Mouse (Mus musculus) liver, postnatal 0 days (tissue): ENCODE data around the gene Bbof1. TPM values are rescaled to one million over a fixed set of nuclear protein-coding genes. Genes with fewer than 3 reads are reported as not detected.

Source experiments
- ATAC-seq: fragments of 200-750 bp; cut with Nextera tagmentation; 2 replicates; pipeline ENCODE4 v1.8.0; 2017; ENCODE audit warnings: mild to moderate bottlenecking, moderate library complexity
- DNase-seq: peaks from one replicate; pipeline ENCODE4 v3.0.0-alpha.2; 2016
- H3K27ac ChIP-seq: fragments of 300-500 bp; sonication (generic); 2 replicates; pipeline ENCODE4 v1.5.1; 2014; ENCODE audit warnings: antibody characterized with exemption, moderate library complexity, mild to moderate bottlenecking, low read depth
- H3K27me3 ChIP-seq: fragments of 300-500 bp; sonication (generic); 2 replicates; pipeline ENCODE4 v1.6.1; 2014; ENCODE audit warnings: low read length, control low read depth, mixed read lengths; ENCODE audit not compliant: insufficient read depth
- H3K36me3 ChIP-seq: fragments of 300-500 bp; sonication (generic); replicated peaks from 2 replicates; pipeline ENCODE4 v1.6.1; 2014; ENCODE audit warnings: mild to moderate bottlenecking, control low read depth, low read length, moderate library complexity, mixed read lengths; ENCODE audit not compliant: insufficient read depth
- H3K4me1 ChIP-seq: fragments of 300-500 bp; sonication (generic); 2 replicates; pipeline ENCODE4 v1.6.1; 2014; ENCODE audit warnings: antibody characterized with exemption, mild to moderate bottlenecking, control low read depth; ENCODE audit not compliant: insufficient read depth
- H3K4me2 ChIP-seq: fragments of 300-500 bp; sonication (generic); 2 replicates; pipeline ENCODE4 v1.6.1; 2014; ENCODE audit warnings: low read depth, mild to moderate bottlenecking, low read length, moderate library complexity, mixed read lengths
- H3K4me3 ChIP-seq: fragments of 300-500 bp; sonication (generic); 2 replicates; pipeline ENCODE4 v1.5.1; 2014; ENCODE audit warnings: low read depth, low read length
- H3K9ac ChIP-seq: fragments of 300-500 bp; sonication (generic); replicated peaks from 2 replicates; pipeline ENCODE4 v1.6.1; 2014; ENCODE audit warnings: mild to moderate bottlenecking, moderate library complexity
- H3K9me3 ChIP-seq: fragments of 300-500 bp; sonication (generic); 2 replicates; pipeline ENCODE4 v1.6.1; 2016; ENCODE audit warnings: mild to moderate bottlenecking, control low read depth, low read length, mixed read lengths
- CTCF ChIP-seq: sonication (generic); IDR thresholded peaks from 2 replicates; pipeline ENCODE4 v1.5.1; 2016; ENCODE audit warnings: antibody characterized with exemption, low read depth
- EP300 ChIP-seq: IDR thresholded peaks from 2 replicates; pipeline ENCODE4 v1.6.1; 2016; ENCODE audit warnings: antibody characterized with exemption, low read depth, mild to moderate bottlenecking
- WGBS: fragments of 180-500 bp; shearing (Covaris S2); extraction: QIAGEN DNeasy Blood & Tissue Kit; methylation state at CpG from one replicate; pipeline ENCODE4 v1.1.7; 2014; ENCODE audit not compliant: insufficient replicate concordance; 5-methylcytosine and 5-hydroxymethylcytosine counted together
- polyA plus RNA-seq: library from polyadenylated mRNA; unstranded; fragments of >200 nt; fragmentation: Nextera tagmentation; extraction: Ambion mirVana; gene quantifications from 2 replicates; pipeline ENCODE4 v1.2.1, GENCODE M21; 2015

Gene Bbof1
- polyA plus RNA-seq, 1 experiment from 2014 or later = 0.34 TPM

- H3K4me3 ChIP-seq = no peak overlapping the region
- peaks cover 6% of the 10 kb centered on the region; the same call in 1 of the 2 replicates for H3K36me3 ChIP-seq
- H3K9me3 ChIP-seq = no peaks in the 10 kb centered on the region
- H3K9ac ChIP-seq = no peak overlapping the region
- H3K4me1 ChIP-seq = peaks cover 10% of the 10 kb centered on the region; the same call in 1 of the 2 replicates
- H3K4me2 ChIP-seq = no peak overlapping the region
- H3K27ac ChIP-seq = peak overlapping the region; percentile 89; the same call in 1 of the 2 replicates
- no peaks in the 10 kb centered on the region for H3K27me3 ChIP-seq
- DNase-seq (no peak), ATAC-seq (no peak)
- TF ChIP-seq CTCF (no peak), EP300 (no peak)
- 71% methylated on average over 5 of the region's 5 CpGs for WGBS
Measured at GRCm38 (mm10) chr12:84398629-84399028, 10.2 kb upstream of the Bbof1 start.

- no peak overlapping the region for H3K4me3 ChIP-seq
- no peak overlapping the region for H3K9ac ChIP-seq
- TF ChIP-seq EP300 (no peak), CTCF (no peak)
- no peaks in the 10 kb centered on the region for H3K27me3 ChIP-seq
- H3K4me1 ChIP-seq = peaks cover 10% of the 10 kb centered on the region; the same call in 1 of the 2 replicates
- DNase-seq (no peak), ATAC-seq (no peak)
- H3K36me3 ChIP-seq = peaks cover 4% of the 10 kb centered on the region; the same call in 1 of the 2 replicates
- H3K4me2 ChIP-seq = peak overlapping the region; percentile 43
- peak overlapping the region; percentile 89 for H3K27ac ChIP-seq
- WGBS = 78% methylated on average over 9 of the region's 9 CpGs
- H3K9me3 ChIP-seq = no peaks in the 10 kb centered on the region
Measured at GRCm38 (mm10) chr12:84399135-84399534, 9.7 kb upstream of the Bbof1 start.

- Histone ChIP-seq H3K4me3 (no peak overlapping the region), H3K36me3 (0 out of 2 replicates have a peak, but pooled peaks cover 4% of the 10 kb centered on the region), H3K4me2 (peak overlapping the region; percentile 43), H3K9ac (peak overlapping the region; percentile 34), H3K27me3 (no peaks in the 10 kb centered on the region), H3K4me1 (peaks cover 10% of the 10 kb centered on the region; the same call in 1 of the 2 replicates), H3K27ac (peak overlapping the region; percentile 89), H3K9me3 (no peaks in the 10 kb centered on the region)
- ATAC-seq = peak; percentile 40
- DNase-seq = no peak
- TF ChIP-seq CTCF (no peak), EP300 (no peak)
- 63% methylated on average over 9 of the region's 9 CpGs for WGBS
Measured at GRCm38 (mm10) chr12:84399663-84400062, 9.2 kb upstream of the Bbof1 start.

GRCm38 (mm10) chr12:84400068-84400467 lies 8.8 kb upstream of the Bbof1 start:
- peak overlapping the region; percentile 34 for H3K9ac ChIP-seq
- TF ChIP-seq CTCF (no peak), EP300 (no peak)
- no peak overlapping the region for H3K4me3 ChIP-seq
- H3K36me3 ChIP-seq = 0 out of 2 replicates have a peak, but pooled peaks cover 4% of the 10 kb centered on the region
- WGBS = 69% methylated on average over 3 of the region's 3 CpGs
- H3K4me2 ChIP-seq = peak overlapping the region; percentile 43
- H3K9me3 ChIP-seq = no peaks in the 10 kb centered on the region
- ATAC-seq = no peak
- no peak for DNase-seq
- peaks cover 10% of the 10 kb centered on the region; the same call in 1 of the 2 replicates for H3K4me1 ChIP-seq
- peak overlapping the region; percentile 89 for H3K27ac ChIP-seq
- H3K27me3 ChIP-seq = no peaks in the 10 kb centered on the region

- no peaks in the 10 kb centered on the region for H3K27me3 ChIP-seq
- ATAC-seq (peak; percentile 74), DNase-seq (peak; percentile 30)
- TF ChIP-seq CTCF = no peak
- peak; percentile 18; the same call in 1 of the 2 replicates for TF ChIP-seq EP300
- H3K27ac ChIP-seq = peak overlapping the region; percentile 89
- 50% methylated on average over 3 of the region's 3 CpGs for WGBS
- H3K9me3 ChIP-seq = no peaks in the 10 kb centered on the region
- H3K9ac ChIP-seq = 0 out of 2 replicates have a peak overlapping the region, but pooled peaks have one; percentile 34
- 0 out of 2 replicates have a peak, but pooled peaks cover 4% of the 10 kb centered on the region for H3K36me3 ChIP-seq
- peaks cover 10% of the 10 kb centered on the region; the same call in 1 of the 2 replicates for H3K4me1 ChIP-seq
- no peak overlapping the region for H3K4me3 ChIP-seq
- H3K4me2 ChIP-seq = peak overlapping the region; percentile 43
Measured at GRCm38 (mm10) chr12:84400653-84401052, 8.2 kb upstream of the Bbof1 start.

- Histone ChIP-seq H3K9me3 (no peaks in the 10 kb centered on the region), H3K4me2 (peak overlapping the region; percentile 38; the same call in 1 of the 2 replicates), H3K4me1 (peaks cover 10% of the 10 kb centered on the region), H3K27me3 (no peaks in the 10 kb centered on the region), H3K27ac (peak overlapping the region; percentile 68), H3K36me3 (no peaks in the 10 kb centered on the region), H3K9ac (no peak overlapping the region), H3K4me3 (no peak overlapping the region)
- DNase-seq = no peak
- WGBS = 60% methylated on average over 9 of the region's 9 CpGs
- no peak for TF ChIP-seq EP300
- no peak for TF ChIP-seq CTCF
- ATAC-seq = 0 out of 2 replicates have a peak, but pooled peaks have one; percentile 9
Measured at GRCm38 (mm10) chr12:84402923-84403322, 5.9 kb upstream of the Bbof1 start.
